Mouse (Mus musculus) megakaryocyte, embryonic 14.5 days (primary cell): ENCODE measurements around the gene Ulk3.

Experiments used
- FLI1 ChIP-seq: IDR thresholded peaks from 2 replicates; pipeline ENCODE4 v1.6.1; 2012; ENCODE audit warnings: low read length, inconsistent platforms, mixed read lengths
- GATA1 ChIP-seq: IDR thresholded peaks from 3 replicates; pipeline ENCODE4 v1.6.1; 2012; ENCODE audit warnings: mixed read lengths, low read length, inconsistent platforms, borderline replicate concordance

- no peak for TF ChIP-seq FLI1
- no peak for TF ChIP-seq GATA1
These were observed 56.0 kb downstream of the Ulk3 start for GRCm38 (mm10) chr9:57644944-57645893.
